Mouse (Mus musculus) lung, postnatal 4 days (tissue): ENCODE measurements around the gene Abca13.
A peak's percentile ranks its signal among the peaks of the same experiment; 100 is the strongest.

Source experiments
- DNase-seq, 2 experiments: peaks; one replicate each; pipeline ENCODE4 v3.0.0; 2021

Gene Abca13

DNA sequence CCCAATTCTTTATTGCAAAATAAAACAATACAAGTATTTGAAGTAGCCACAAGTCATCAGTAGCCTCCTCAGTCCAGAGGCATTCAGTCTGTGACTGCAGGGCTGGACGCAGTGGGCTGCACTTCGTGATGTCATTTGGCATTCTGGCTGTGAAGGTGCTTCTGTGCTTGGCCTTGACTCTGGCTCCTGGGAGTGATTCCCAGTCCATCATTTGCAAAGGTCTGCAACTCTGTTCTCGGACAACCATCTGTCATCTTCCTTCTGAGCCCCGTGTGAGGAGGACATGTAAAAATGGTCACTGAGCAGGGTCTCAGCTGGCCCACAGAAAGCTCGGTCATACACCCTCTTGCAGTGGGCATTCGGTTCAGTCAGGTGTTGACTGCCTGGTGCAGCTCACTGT is 345.1 kb downstream of the Abca13 start:
- no peak for DNase-seq

DNA sequence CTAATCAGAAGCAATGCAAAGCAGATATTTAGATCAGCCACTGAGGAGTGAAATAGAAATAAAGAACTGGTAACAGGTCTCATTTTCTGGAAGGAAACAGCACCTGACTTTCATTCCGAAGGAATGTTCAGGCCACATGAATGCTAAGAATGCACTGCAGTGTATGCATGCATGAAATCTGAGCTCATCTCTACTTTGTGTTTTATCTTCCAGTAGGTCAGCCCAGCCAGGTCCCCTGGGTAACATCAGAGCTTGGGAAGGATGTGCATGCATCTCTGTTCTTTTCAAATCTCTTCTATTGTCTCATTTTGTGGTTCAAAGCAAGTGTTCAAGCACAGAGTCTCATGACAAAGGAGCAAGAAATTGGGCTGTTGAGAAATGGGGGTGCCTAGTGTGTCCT is 346.6 kb downstream of the Abca13 start:
- no peak for DNase-seq

DNA sequence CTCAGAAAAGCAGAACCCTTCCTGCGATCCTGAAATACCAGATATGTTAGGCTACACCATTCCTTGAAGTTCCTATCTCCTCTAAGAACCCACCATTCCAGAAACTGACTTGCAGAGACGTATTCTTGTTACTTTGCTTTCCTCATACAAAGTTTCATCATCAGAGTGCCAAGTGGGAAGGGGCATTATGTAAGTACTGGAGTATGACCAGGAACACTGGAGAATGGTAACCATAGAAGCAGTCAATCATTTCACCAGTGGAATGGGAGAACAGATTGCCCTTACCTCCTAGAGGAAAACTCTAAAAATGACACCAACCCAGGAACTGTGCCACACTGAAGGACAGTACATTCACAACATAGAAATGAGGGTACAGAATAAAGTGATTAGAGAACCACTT is 368.3 kb downstream of the Abca13 start:
- DNase-seq = no peak

GRCm38 (mm10) chr11:9568302-9568701 is 376.6 kb downstream of the Abca13 start:
- no peak for DNase-seq

DNA sequence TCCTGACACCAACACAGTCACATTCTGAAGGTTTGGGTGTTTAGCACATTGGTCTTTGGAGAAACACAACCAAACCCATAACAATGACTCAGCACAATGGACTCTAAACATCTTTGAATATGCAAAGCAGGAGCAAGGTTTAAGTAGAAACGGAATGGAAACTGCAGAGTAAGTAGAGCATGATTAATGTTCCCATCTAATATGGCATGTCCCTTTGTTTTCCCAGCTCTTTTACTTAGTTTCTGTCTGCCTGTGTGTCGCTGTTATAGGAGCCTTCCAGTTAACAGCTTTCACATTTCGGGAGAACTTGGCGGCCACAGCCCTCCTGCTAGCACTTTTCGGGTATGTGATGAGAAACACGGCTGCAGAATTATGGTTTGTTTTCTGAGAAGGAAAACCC is 378.6 kb downstream of the Abca13 start:
- no peak for DNase-seq

- DNase-seq = no peak
Measured at GRCm38 (mm10) chr11:9574894-9575293, 383.2 kb downstream of the Abca13 start.

DNA sequence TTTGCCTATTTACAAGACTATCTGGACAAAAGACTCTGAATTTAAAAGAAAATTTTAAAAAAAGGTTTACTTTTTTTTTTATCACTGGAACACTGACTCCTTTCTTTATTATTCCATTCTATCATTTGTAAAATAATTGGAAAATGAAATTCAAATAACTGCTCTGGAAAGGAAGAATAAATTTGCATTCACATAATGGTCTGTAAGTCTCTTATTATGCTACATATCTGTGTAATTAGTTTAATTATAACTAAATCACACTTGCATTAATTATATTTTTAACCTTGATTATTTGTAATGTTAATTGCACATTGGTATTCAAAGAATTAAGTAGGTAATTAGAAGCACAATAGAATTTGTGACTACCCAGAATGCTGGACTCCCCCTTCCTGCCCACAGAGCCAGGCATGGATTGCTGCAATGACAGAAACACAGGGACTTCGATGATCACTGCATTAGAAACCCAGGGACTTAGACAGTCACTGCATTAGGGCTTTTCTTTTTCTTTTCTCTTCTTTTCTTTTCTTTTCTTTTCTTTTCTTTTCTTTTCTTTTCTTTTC is 400.1 kb downstream of the Abca13 start:
- DNase-seq = no peak

GRCm38 (mm10) chr11:9597299-9597698 is 405.6 kb downstream of the Abca13 start:
- peak; percentile 23 to 44 for DNase-seq

DNA sequence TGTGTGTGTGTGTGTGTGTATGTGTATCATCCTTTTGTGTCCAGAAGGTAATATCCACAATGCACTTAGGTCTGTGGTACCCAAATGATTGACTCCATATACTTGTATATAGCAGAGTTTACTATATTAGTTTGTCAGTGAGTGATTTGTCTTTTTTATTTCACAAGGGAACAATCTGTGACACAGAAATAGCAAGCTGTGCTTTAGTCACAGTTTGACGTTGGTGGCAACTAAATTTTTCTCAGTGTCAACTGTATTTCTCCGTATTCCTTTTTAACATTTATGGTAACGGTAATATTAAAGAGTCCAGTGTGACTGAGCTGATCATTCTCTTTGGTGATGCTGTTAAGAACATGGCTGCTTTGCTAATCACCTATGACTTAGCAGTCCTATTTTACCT is 409.4 kb downstream of the Abca13 start:
- no peak for DNase-seq

DNA sequence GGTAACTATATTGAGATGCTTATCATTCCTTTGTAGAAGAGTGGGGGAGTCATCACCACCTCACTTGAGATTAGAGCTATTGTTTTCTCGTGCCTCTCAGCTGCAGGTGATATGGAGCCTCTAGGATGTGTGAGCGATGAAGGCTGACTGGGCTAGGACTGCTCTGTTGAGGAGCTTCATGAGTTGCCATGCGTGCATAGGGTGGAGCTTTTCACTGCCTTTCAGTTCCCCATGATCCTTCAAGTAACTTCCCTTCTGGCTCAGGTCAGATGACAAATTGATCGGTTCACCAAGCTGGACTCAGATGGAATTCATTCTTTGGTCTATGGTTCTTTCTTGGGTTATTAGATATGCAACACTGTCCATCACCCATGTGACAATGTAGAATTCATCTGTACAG is 410.4 kb downstream of the Abca13 start:
- no peak for DNase-seq

DNA sequence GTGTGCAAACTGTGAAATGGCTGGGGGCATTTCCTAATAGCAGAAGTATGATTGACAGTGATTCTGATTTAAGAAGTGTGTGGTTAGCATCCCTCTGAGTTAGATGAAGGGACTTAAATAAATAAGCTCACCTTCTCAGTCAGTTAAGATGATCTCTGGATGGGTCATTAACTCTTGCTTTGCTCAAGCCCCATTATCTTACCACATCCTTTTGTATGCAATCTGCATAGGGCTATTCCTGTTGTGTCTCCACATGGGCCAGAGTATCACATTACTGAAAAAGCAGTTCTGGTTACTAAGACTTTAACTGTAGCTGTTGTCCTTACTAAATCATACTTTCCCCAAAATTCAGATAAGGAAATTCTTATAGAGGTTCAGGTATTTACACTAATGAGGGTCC is 416.5 kb downstream of the Abca13 start:
- DNase-seq = no peak

DNA sequence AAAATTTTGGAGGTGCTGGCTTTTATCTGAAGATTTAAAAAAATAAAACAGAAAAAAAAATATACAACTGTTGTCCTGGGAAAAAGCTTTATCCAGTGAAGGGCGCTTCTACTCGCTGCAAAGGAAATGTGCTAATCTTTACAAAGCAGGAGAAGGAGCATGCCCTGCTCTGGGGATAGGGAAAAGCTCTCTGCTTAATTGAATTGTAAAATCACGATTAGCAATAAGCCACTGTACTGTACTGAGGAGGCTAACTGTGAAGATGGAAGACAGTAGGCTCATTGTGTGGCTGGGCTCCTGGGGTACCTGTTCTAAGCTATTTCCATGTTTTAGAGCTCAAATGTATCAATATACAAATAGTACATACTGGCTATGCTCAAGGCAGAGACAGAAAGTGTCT is 417.3 kb downstream of the Abca13 start:
- DNase-seq = no peak

GRCm38 (mm10) chr11:9616133-9616532 is 424.4 kb downstream of the Abca13 start:
- DNase-seq = no peak

GRCm38 (mm10) chr11:9616665-9617064 is 424.9 kb downstream of the Abca13 start:
- DNase-seq = no peak

DNA sequence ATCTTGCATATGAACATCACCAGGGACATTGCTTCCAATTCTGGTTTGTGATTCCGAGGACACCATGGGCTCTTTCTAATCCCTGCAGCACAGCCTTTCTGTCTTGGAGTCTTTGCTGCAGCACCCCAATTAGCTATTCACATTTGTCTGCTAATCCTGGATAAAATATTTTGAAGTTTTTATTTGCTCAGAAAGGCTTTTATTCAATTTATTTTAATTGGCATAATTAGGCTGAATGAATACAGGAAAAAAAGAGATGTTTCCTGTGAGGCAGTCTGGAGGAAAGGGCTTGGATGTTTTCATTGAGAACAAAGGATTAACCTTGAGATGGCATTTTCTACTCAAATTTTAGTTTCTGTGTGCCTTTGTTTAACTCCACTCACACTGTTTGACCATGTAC is 428.2 kb downstream of the Abca13 start:
- no peak for DNase-seq

GRCm38 (mm10) chr11:9622888-9623287 is 431.1 kb downstream of the Abca13 start:
- DNase-seq = no peak

DNA sequence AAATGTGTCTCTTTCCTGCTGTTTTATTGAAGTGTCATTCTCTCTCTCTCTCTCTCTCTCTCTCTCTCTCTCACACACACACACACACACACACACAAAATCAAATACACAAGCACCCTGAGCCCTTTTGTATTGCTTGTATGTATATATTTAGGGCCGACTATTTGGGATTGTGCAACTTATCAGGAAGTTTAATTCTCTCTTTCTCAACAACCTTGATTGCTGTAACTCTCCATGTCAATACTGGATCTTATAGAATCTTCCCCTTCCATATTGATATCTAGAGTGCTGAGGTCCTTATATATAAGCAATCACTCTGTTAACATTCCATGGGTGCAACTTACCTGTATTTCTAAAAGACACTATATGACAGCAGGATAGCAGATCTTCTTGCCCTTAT is 433.0 kb downstream of the Abca13 start:
- no peak for DNase-seq

DNA sequence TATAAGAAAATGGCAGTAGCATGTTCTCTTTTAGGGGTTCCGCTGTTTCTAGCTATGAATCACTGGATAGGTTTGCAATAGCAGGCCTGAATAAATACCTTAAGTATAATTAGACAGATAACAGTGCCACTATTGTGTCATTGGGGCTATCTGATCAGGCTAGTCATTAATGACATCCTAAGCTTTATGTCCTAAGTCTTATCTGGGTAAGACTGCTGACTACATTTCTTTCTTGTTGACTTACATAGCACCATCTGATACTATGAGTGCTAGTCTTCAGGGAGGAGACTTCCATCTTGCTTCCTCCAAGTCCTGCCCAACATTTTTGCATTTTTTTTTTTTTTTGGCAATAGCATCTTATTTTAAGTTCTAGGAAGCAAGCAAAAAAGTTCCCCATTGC is 434.1 kb downstream of the Abca13 start:
- no peak for DNase-seq

- no peak for DNase-seq
Measured at GRCm38 (mm10) chr11:9647272-9647671, 455.5 kb downstream of the Abca13 start.

GRCm38 (mm10) chr11:9647991-9648390 is 456.2 kb downstream of the Abca13 start:
- DNase-seq = no peak

DNA sequence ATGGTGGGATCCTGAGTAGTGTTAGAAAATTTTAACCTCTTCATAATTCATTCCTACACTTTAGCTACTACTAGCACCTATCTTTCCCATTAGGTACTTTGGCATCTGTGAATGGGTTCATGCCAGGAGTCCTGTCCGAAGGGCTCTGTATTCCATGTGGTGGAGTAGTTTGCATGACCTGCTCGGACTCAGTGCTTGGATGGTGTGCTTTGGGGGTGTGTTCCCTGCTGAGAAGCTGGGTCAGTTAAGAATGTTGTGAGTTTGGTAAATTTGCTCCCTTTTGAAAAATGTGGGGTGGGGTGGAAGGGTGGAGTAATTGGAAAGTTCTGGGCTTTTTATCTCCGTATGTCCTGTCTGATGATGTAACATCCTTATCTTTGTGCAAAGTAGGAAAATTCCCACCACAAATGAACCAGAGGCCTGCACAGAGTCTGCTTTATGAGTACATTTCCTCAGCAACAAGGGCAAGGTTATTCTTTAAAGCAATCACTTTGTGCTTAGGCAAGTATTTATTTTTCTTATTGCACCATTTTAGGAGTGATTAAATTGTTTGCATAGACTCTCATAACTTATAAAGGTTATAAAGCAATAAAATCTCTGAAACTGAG is 475.0 kb downstream of the Abca13 start:
- no peak for DNase-seq

GRCm38 (mm10) chr11:9669430-9669829 is 477.7 kb downstream of the Abca13 start:
- DNase-seq = no peak

DNA sequence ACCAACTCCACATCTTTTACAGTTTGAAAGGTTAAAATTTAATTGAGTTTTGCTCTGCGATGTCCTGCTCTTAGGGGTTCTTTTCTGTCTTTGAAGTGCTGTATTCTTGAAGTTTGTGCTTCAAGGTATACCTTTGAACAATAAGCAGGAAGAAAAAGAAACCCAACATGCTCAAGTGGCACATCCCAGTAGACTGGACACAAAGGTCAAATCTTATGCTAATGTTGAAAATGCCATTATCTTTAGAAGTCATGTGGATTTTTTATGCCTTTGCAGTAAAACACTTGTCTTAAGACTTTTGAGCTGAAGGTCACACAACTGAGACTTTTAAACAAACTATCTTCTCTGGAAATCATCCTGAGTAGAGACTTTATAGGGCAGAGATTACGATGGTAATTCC is 493.2 kb downstream of the Abca13 start:
- no peak for DNase-seq

DNA sequence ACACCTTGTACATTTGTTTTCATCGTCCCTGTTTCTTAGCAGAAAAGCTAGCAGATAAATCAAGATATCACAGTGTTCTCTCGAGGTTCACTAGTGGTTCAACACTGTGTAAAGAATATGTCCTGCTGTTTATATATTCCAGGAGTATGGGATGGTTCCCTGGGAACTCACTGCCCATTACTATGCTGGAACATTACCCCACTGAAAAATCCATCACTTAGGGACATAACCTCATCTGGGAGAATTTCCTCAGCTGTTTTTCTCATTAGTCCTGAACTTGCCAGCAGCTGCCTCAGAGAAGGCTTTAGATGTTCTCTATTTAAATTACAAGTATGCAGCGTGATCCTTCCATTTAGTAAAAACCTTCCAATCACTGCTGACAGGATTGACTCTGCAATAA is 513.4 kb downstream of the Abca13 start:
- no peak for DNase-seq

GRCm38 (mm10) chr11:9727810-9728490 is 536.2 kb downstream of the Abca13 start:
- no peak for DNase-seq
